Mouse (Mus musculus) testis, adult 2 months (tissue): ENCODE results near the gene Otogl.

Source experiments
- CTCF ChIP-seq: fragments of 200-500 bp; IDR thresholded peaks from 2 replicates; pipeline ENCODE4 v1.5.1; 2012; ENCODE audit warnings: low read depth, mild to moderate bottlenecking, inconsistent platforms, low read length, moderate library complexity; ENCODE audit not compliant: control insufficient read depth, insufficient read depth, insufficient replicate concordance
- POLR2A ChIP-seq: fragments of 200-500 bp; IDR thresholded peaks from 2 replicates; pipeline ENCODE4 v1.6.1; 2012; ENCODE audit warnings: low read depth, mild to moderate bottlenecking, inconsistent platforms, low read length, moderate library complexity; ENCODE audit not compliant: control insufficient read depth

GRCm38 (mm10) chr10:107872109-107872508, 39.8 kb downstream of the Otogl start:
- TF ChIP-seq CTCF (no peak), POLR2A (no peak)
